Mouse (Mus musculus): Measurements from ENCODE around the gene Larp1.
"Not testable (repeated sequence)": the region's sequence is repeated elsewhere in the genome, so short reads cannot be mapped to it uniquely, and the experiment has no call there.

Larp1 gene

GRCm38 (mm10) chr11:58018701-58019100 is 9.8 kb downstream of the Larp1 start:
- in situ Hi-C loops (cut with MboI; ENCODE audit: low pct_unique_long_range_greater_than_20kb in 1 of 2, low sequenced_read_pairs in 2 of 2, unreplicated experiment in 1 of 2), result loop anchor here in 1 of 2 experiments (5.0 kb wide), 1 partner anchor 61 kb away; no protein-coding TSS in a partner anchor

- in situ Hi-C loops (cut with MboI; ENCODE audit: low pct_unique_long_range_greater_than_20kb in 1 of 2, low sequenced_read_pairs in 2 of 2, unreplicated experiment in 1 of 2), result no loop called here
Observed at GRCm38 (mm10) chr11:58021095-58021494, 12.2 kb downstream of the Larp1 start.

DNA sequence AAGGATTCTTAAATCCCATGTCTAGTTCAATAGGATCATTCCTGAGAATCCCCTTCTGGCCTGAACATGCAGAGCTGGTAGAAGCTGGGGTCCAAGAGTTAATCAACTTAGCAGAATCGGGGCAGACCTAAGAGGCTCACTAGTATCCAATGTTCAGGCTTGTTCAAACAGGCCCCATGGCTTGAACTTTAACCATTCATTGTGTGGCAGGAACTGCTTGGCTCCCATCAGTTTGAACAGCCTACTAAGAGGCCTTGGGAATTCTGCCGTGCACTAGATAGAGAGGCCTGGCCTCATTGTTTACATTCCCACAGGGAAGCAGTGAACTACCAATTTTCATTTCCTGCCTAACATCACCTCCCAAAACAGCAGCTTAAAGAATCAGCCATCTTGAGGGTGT is 12.8 kb downstream of the Larp1 start:
- in situ Hi-C loops (cut with MboI; ENCODE audit: low pct_unique_long_range_greater_than_20kb in 1 of 2, low sequenced_read_pairs in 2 of 2, unreplicated experiment in 1 of 2), result no loop called here

DNA sequence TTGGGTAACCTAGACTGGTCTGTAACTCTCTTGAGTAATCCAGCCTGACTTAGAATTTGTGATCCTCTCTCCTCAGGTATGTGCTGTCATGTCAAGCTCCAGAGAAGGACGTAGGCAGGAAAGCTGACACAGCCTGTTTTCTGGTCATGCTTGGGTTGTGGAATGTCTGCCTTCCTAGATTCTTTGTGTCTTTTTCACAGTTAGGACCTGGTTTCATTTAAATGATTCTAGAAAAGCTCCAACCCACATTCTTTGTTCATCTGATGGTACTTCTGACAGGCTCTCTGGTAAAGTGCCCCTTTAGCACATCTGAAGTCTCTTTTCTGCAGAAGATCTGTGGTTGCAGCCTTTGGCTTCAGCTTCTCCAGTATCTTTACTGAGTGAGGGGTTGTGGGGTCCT is 15.4 kb downstream of the Larp1 start:
- in situ Hi-C loops (cut with MboI; ENCODE audit: low pct_unique_long_range_greater_than_20kb in 1 of 2, low sequenced_read_pairs in 2 of 2, unreplicated experiment in 1 of 2), result no loop called here

GRCm38 (mm10) chr11:58024671-58025070 is 15.8 kb downstream of the Larp1 start:
- in situ Hi-C loops (cut with MboI; ENCODE audit: low pct_unique_long_range_greater_than_20kb in 1 of 2, low sequenced_read_pairs in 2 of 2, unreplicated experiment in 1 of 2), result no loop called here

DNA sequence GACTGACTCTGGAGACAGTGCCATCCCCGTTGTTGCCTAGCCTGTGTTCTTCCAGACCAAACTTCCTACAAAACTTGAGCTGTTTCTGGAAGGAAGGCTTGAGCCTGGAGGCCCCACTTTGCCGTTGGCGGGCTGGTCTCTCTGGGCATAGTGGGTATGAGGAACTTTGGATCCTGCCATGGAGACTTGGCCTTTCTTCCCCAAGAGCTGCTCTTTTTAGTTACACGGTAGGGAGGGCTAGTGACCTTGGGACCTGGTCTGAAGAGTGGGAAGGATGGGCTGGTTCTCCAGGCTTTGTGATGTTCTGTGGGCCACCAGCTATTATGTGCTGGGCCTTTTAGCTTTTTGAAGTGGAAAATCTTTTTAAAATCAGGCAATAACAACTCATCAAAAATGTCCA is 17.0 kb downstream of the Larp1 start:
- in situ Hi-C loops (cut with MboI; ENCODE audit: low pct_unique_long_range_greater_than_20kb in 1 of 2, low sequenced_read_pairs in 2 of 2, unreplicated experiment in 1 of 2), result no loop called here

GRCm38 (mm10) chr11:58026337-58026736 is 17.5 kb downstream of the Larp1 start:
- in situ Hi-C loops (cut with MboI; ENCODE audit: low pct_unique_long_range_greater_than_20kb in 1 of 2, low sequenced_read_pairs in 2 of 2, unreplicated experiment in 1 of 2), result no loop called here

- in situ Hi-C loops (cut with MboI; ENCODE audit: low pct_unique_long_range_greater_than_20kb in 1 of 2, low sequenced_read_pairs in 2 of 2, unreplicated experiment in 1 of 2), result no loop called here
Observed at GRCm38 (mm10) chr11:58026860-58027259, 18.0 kb downstream of the Larp1 start.

DNA sequence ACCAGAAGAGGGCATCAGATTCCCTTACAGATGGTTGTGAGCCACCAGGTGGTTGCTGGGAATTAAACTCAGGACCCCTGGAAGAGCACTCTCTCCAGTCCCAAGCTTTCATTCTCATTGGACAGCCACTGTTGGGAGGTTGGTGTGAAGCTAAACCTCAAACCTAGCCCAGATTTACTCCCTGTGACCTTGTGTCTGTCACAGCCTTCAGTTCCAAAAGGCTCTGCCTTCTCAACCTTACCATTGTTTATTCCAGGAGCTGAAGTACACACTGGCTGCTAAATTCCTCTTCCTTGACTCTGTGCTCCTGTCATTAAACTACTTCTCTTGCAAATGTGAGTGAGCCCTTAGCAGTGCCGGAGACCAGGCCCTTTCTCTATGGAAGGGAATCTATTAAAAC is 20.1 kb downstream of the Larp1 start:
- in situ Hi-C loops (cut with MboI; ENCODE audit: low pct_unique_long_range_greater_than_20kb in 1 of 2, low sequenced_read_pairs in 2 of 2, unreplicated experiment in 1 of 2), result no loop called here

GRCm38 (mm10) chr11:58029869-58030268 is 21.0 kb downstream of the Larp1 start:
- in situ Hi-C loops (cut with MboI; ENCODE audit: low pct_unique_long_range_greater_than_20kb in 1 of 2, low sequenced_read_pairs in 2 of 2, unreplicated experiment in 1 of 2), result no loop called here

GRCm38 (mm10) chr11:58031176-58031575 is 22.3 kb downstream of the Larp1 start:
- in situ Hi-C loops (cut with MboI; ENCODE audit: low pct_unique_long_range_greater_than_20kb in 1 of 2, low sequenced_read_pairs in 2 of 2, unreplicated experiment in 1 of 2), result no loop called here

- in situ Hi-C loops (cut with MboI; ENCODE audit: low pct_unique_long_range_greater_than_20kb in 1 of 2, low sequenced_read_pairs in 2 of 2, unreplicated experiment in 1 of 2), result no loop called here
Observed at GRCm38 (mm10) chr11:58033635-58034034, 24.8 kb downstream of the Larp1 start.

DNA sequence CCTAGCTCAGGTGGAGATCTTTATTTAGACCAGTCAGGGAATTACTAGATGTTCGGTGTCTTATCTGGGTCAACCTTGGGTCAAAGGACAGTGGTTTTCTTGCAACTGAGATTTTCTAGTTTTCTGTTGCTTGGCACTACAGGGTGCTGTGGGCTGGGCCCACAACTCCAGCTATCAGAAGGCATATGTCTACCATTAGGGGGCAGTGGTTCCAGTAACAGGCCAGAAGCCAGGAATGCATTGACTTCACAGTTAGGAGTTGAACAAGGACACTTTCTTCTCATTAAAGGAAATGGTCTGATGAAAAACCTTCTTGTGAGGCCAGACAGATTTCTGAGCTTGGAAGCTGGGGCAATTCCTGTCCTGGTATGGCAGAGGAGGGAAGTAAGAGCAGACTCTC is 30.2 kb downstream of the Larp1 start:
- in situ Hi-C loops (cut with MboI; ENCODE audit: low pct_unique_long_range_greater_than_20kb in 1 of 2, low sequenced_read_pairs in 2 of 2, unreplicated experiment in 1 of 2), result no loop called here

GRCm38 (mm10) chr11:58042861-58043431 is 34.1 kb downstream of the Larp1 start:
- in situ Hi-C loops (cut with MboI; ENCODE audit: low pct_unique_long_range_greater_than_20kb in 1 of 2, low sequenced_read_pairs in 2 of 2, unreplicated experiment in 1 of 2), result no loop called here

GRCm38 (mm10) chr11:58046438-58046837 is 37.6 kb downstream of the Larp1 start:
- in situ Hi-C loops (cut with MboI; ENCODE audit: low pct_unique_long_range_greater_than_20kb in 1 of 2, low sequenced_read_pairs in 2 of 2, unreplicated experiment in 1 of 2), result no loop called here

DNA sequence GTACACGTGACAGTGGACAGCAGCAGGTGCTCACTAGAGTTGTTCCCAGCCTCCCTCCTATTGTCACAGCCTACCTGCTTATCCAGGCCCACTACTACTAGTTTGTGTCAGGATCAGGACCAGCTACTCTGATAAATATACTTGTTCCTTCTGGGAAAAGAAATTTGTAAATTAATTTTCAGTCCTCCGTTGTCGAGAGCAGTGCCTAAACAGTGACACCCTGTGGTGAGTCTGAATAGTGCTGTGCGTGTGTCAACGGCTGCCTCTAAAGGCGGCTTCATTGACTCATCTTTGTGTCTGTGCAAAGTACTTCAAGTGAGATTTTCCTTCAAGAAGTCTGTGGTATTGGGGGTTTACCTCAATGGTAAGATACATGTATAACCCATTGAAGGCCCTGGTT is 48.6 kb downstream of the Larp1 start:
- in situ Hi-C loops (cut with MboI; ENCODE audit: low pct_unique_long_range_greater_than_20kb in 1 of 2, low sequenced_read_pairs in 2 of 2, unreplicated experiment in 1 of 2), result no loop called here

GRCm38 (mm10) chr11:58059752-58060151 is 50.9 kb downstream of the Larp1 start:
- in situ Hi-C loops (cut with MboI; ENCODE audit: low pct_unique_long_range_greater_than_20kb in 1 of 2, low sequenced_read_pairs in 2 of 2, unreplicated experiment in 1 of 2), result not testable (repeated sequence)

- in situ Hi-C loops (cut with MboI; ENCODE audit: low pct_unique_long_range_greater_than_20kb in 1 of 2, low sequenced_read_pairs in 2 of 2, unreplicated experiment in 1 of 2), result not testable (repeated sequence)
Observed at GRCm38 (mm10) chr11:58061218-58061617, 52.4 kb downstream of the Larp1 start.

DNA sequence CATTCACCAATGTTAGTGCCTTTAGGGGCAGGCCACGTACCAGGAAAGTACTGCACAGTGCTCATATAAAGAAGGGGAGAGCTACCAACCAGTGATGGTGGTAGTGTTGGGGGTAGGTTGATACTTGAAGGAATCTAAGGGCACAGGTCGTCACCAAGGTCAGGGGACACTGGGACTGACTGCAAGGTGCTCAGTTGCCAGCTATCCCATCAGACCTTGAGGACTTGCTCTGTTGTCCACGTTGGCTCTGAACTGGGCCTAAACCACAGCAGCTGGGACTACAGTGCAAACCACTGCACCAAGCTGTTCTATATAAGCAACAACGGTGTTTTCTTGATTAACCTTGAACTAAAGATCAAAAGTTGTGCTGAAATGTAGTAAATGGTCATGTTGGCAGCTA is 53.7 kb downstream of the Larp1 start:
- in situ Hi-C loops (cut with MboI; ENCODE audit: low pct_unique_long_range_greater_than_20kb in 1 of 2, low sequenced_read_pairs in 2 of 2, unreplicated experiment in 1 of 2), result no loop called here

GRCm38 (mm10) chr11:58065025-58065424 is 56.2 kb downstream of the Larp1 start:
- in situ Hi-C loops (cut with MboI; ENCODE audit: low pct_unique_long_range_greater_than_20kb in 1 of 2, low sequenced_read_pairs in 2 of 2, unreplicated experiment in 1 of 2), result no loop called here

GRCm38 (mm10) chr11:58072978-58073377 is 64.1 kb downstream of the Larp1 start:
- in situ Hi-C loops (cut with MboI; ENCODE audit: low pct_unique_long_range_greater_than_20kb in 1 of 2, low sequenced_read_pairs in 2 of 2, unreplicated experiment in 1 of 2), result no loop called here

Data from mouse embryonic stem cell (cell line).